Mouse (Mus musculus) heart, embryonic 15.5 days (tissue): ENCODE results near the gene C1qtnf7. TPM values are rescaled to one million over a fixed set of nuclear protein-coding genes. Genes with fewer than 3 reads are reported as not detected.

ENCODE experiments used
- ATAC-seq: fragments of 200-750 bp; cut with Nextera tagmentation; replicated peaks from 2 replicates; pipeline ENCODE4 v1.8.0; 2017; ENCODE audit warnings: low read depth, moderate TSS enrichment; ENCODE audit not compliant: insufficient number of reproducible peaks, insufficient read depth, low FRiP score
- H3K27ac ChIP-seq: fragments of 300-500 bp; sonication (generic); 2 replicates; pipeline ENCODE4 v1.5.1; 2015; ENCODE audit warnings: mild to moderate bottlenecking, inconsistent platforms
- H3K27me3 ChIP-seq: fragments of 300-500 bp; sonication (generic); 2 replicates; pipeline ENCODE4 v1.6.1; 2015; ENCODE audit warnings: inconsistent platforms
- H3K36me3 ChIP-seq: fragments of 300-500 bp; sonication (generic); 2 replicates; pipeline ENCODE4 v1.6.1; 2015; ENCODE audit warnings: mild to moderate bottlenecking, inconsistent platforms
- H3K4me1 ChIP-seq: fragments of 300-500 bp; sonication (generic); replicated peaks from 2 replicates; pipeline ENCODE4 v1.6.1; 2015; ENCODE audit warnings: inconsistent platforms
- H3K4me2 ChIP-seq: fragments of 300-500 bp; sonication (generic); 2 replicates; pipeline ENCODE4 v1.6.1; 2015; ENCODE audit warnings: inconsistent platforms, mild to moderate bottlenecking, moderate library complexity
- H3K4me3 ChIP-seq: fragments of 300-500 bp; sonication (generic); 2 replicates; pipeline ENCODE4 v1.5.1; 2015; ENCODE audit warnings: mild to moderate bottlenecking, inconsistent platforms
- H3K9ac ChIP-seq: fragments of 300-500 bp; sonication (generic); 2 replicates; pipeline ENCODE4 v1.6.1; 2015; ENCODE audit warnings: mild to moderate bottlenecking, inconsistent platforms
- H3K9me3 ChIP-seq: fragments of 300-500 bp; sonication (generic); replicated peaks from 2 replicates; pipeline ENCODE4 v1.6.1; 2016; ENCODE audit warnings: inconsistent platforms
- WGBS: fragments of 180-500 bp; shearing (Covaris S2); methylation state at CpG from one replicate; pipeline ENCODE4 v1.1.7; 2015; ENCODE audit warnings: mixed read lengths; 5-methylcytosine and 5-hydroxymethylcytosine counted together
- polyA plus RNA-seq: library from polyadenylated mRNA; unstranded; fragments of >200 nt; fragmentation: Nextera tagmentation; extraction: Ambion mirVana; gene quantifications from 2 replicates; pipeline ENCODE4 v1.2.1, GENCODE M21; 2015

The C1qtnf7 gene
- polyA plus RNA-seq, 1 experiment from 2014 or later: 7.1 TPM

GRCm38 (mm10) chr5:43625407-43625806, 110.1 kb downstream of the C1qtnf7 start:
- Histone ChIP-seq H3K36me3 (no peaks in the 10 kb centered on the region), H3K4me2 (no peak overlapping the region), H3K27ac (no peak overlapping the region), H3K4me1 (no peaks in the 10 kb centered on the region), H3K27me3 (no peaks in the 10 kb centered on the region), H3K4me3 (no peak overlapping the region), H3K9me3 (no peaks in the 10 kb centered on the region), H3K9ac (no peak overlapping the region)
- ATAC-seq: no peak
- 73% methylated on average over 4 of the region's 4 CpGs for WGBS

GRCm38 (mm10) chr5:43634071-43634601, 118.8 kb downstream of the C1qtnf7 start:
- Histone ChIP-seq H3K36me3 (no peaks in the 10 kb centered on the region), H3K4me2 (no peak overlapping the region)

GRCm38 (mm10) chr5:43634602-43635081, 119.3 kb downstream of the C1qtnf7 start:
- no peaks in the 10 kb centered on the region for H3K27me3 ChIP-seq
- 25% methylated on average over 9 of the region's 9 CpGs for WGBS
- no peak overlapping the region for H3K27ac ChIP-seq
- H3K9me3 ChIP-seq: no peaks in the 10 kb centered on the region
- H3K36me3 ChIP-seq: no peaks in the 10 kb centered on the region
- no peak overlapping the region for H3K4me3 ChIP-seq
- H3K9ac ChIP-seq: no peak overlapping the region
- H3K4me1 ChIP-seq: no peaks in the 10 kb centered on the region
- no peak for ATAC-seq
- H3K4me2 ChIP-seq: no peak overlapping the region

More at GRCm38 (mm10) chr5:43634071-43634601, 118.8 kb downstream of the C1qtnf7 start:
- no peak overlapping the region for H3K27ac ChIP-seq
- WGBS: 74% methylated on average over 5 of the region's 5 CpGs
- no peak for ATAC-seq
- H3K9me3 ChIP-seq: no peaks in the 10 kb centered on the region
- H3K9ac ChIP-seq: no peak overlapping the region
- no peak overlapping the region for H3K4me3 ChIP-seq
- no peaks in the 10 kb centered on the region for H3K27me3 ChIP-seq
- H3K4me1 ChIP-seq: no peaks in the 10 kb centered on the region

GRCm38 (mm10) chr5:43645020-43645419, 129.7 kb downstream of the C1qtnf7 start:
- ATAC-seq: no peak
- H3K4me1 ChIP-seq: no peaks in the 10 kb centered on the region
- no peak overlapping the region for H3K4me3 ChIP-seq
- H3K9me3 ChIP-seq: no peaks in the 10 kb centered on the region
- no peaks in the 10 kb centered on the region for H3K27me3 ChIP-seq
- H3K27ac ChIP-seq: no peak overlapping the region
- no peak overlapping the region for H3K9ac ChIP-seq
- WGBS: 63% methylated on average over 4 of the region's 4 CpGs
- no peak overlapping the region for H3K4me2 ChIP-seq
- no peaks in the 10 kb centered on the region for H3K36me3 ChIP-seq

- Histone ChIP-seq H3K27me3 (no peaks in the 10 kb centered on the region), H3K9me3 (no peaks in the 10 kb centered on the region), H3K27ac (no peak overlapping the region), H3K4me2 (no peak overlapping the region), H3K36me3 (no peaks in the 10 kb centered on the region), H3K4me1 (no peaks in the 10 kb centered on the region), H3K4me3 (no peak overlapping the region), H3K9ac (no peak overlapping the region)
- no peak for ATAC-seq
- WGBS: 65% methylated on average over 12 of the region's 12 CpGs
Observed at GRCm38 (mm10) chr5:43647098-43647774, 131.9 kb downstream of the C1qtnf7 start.

GRCm38 (mm10) chr5:43661498-43661897, 146.2 kb downstream of the C1qtnf7 start:
- Histone ChIP-seq H3K9ac (no peak overlapping the region), H3K9me3 (no peaks in the 10 kb centered on the region), H3K36me3 (no peaks in the 10 kb centered on the region), H3K27me3 (no peaks in the 10 kb centered on the region), H3K4me2 (peak overlapping the region; percentile 58), H3K4me1 (peaks cover 28% of the 10 kb centered on the region), H3K27ac (peak overlapping the region; percentile 98), H3K4me3 (no peak overlapping the region)
- WGBS: 78% methylated on average over 3 of the region's 3 CpGs
- ATAC-seq: no peak

- Histone ChIP-seq H3K4me1 (peaks cover 28% of the 10 kb centered on the region), H3K4me3 (peak within 1 kb of the TSS; percentile 63), H3K9me3 (no peaks in the 10 kb centered on the region), H3K9ac (peak within 1 kb of the TSS; percentile 62), H3K27me3 (no peaks in the 10 kb centered on the region), H3K27ac (peak within 1 kb of the TSS; percentile 98), H3K4me2 (peak within 1 kb of the TSS; percentile 58), H3K36me3 (no peaks in the 10 kb centered on the region)
- 4% methylated on average over 19 of the region's 19 CpGs for WGBS
- ATAC-seq: peak; percentile 69
Observed at GRCm38 (mm10) chr5:43661997-43662961, 146.9 kb downstream of the C1qtnf7 start, which contains the start of gene Cc2d2a. Cc2d2a (plus strand) TSS chr5:43662346.

- no peak for ATAC-seq
- H3K9me3 ChIP-seq: no peaks in the 10 kb centered on the region
- H3K27ac ChIP-seq: peak overlapping the region; percentile 98
- no peaks in the 10 kb centered on the region for H3K36me3 ChIP-seq
- WGBS: 49% methylated on average over 6 of the region's 6 CpGs
- 0 out of 2 replicates have a peak overlapping the region, but pooled peaks have one; percentile 22 for H3K9ac ChIP-seq
- H3K4me3 ChIP-seq: peak overlapping the region; percentile 63
- H3K4me1 ChIP-seq: peaks cover 37% of the 10 kb centered on the region
- peak overlapping the region; percentile 58 for H3K4me2 ChIP-seq
- no peaks in the 10 kb centered on the region for H3K27me3 ChIP-seq
Observed at GRCm38 (mm10) chr5:43663531-43663930, 148.2 kb downstream of the C1qtnf7 start.

GRCm38 (mm10) chr5:43665144-43665543, 149.8 kb downstream of the C1qtnf7 start:
- WGBS: 23% methylated on average over 5 of the region's 5 CpGs
- H3K4me1 ChIP-seq: peaks cover 45% of the 10 kb centered on the region

More at GRCm38 (mm10) chr5:43665144-43665543, 149.8 kb downstream of the C1qtnf7 start:
- H3K27me3 ChIP-seq: no peaks in the 10 kb centered on the region
- no peaks in the 10 kb centered on the region for H3K9me3 ChIP-seq
- no peak overlapping the region for H3K9ac ChIP-seq
- ATAC-seq: no peak
- H3K4me2 ChIP-seq: peak overlapping the region; percentile 59
- no peak overlapping the region for H3K27ac ChIP-seq
- peak overlapping the region; percentile 38 for H3K4me3 ChIP-seq
- H3K36me3 ChIP-seq: no peaks in the 10 kb centered on the region
